Mouse (Mus musculus) CH12.LX (cell line): Measurements from ENCODE around the gene Slc48a1. TPM values are rescaled to one million over a fixed set of nuclear protein-coding genes. Genes with fewer than 3 reads are reported as not detected.

Source experiments
- DNase-seq: peaks from one replicate; pipeline ENCODE4 v3.0.0-alpha.2; 2013; ENCODE audit errors: extremely low read depth
- H3K27ac ChIP-seq: 2 replicates; pipeline ENCODE4 v1.5.1; 2012; ENCODE audit warnings: low read depth, mild to moderate bottlenecking, control low read depth, moderate library complexity; ENCODE audit not compliant: insufficient read depth
- H3K27me3 ChIP-seq: replicated peaks from 2 replicates; pipeline ENCODE3; 2012; ENCODE audit warnings: inconsistent platforms
- H3K36me3 ChIP-seq, 2 experiments: replicated peaks in 1 of 2; 2 replicates each; pipeline versions ENCODE3 to v1.6.1; 2012; ENCODE audit warnings: inconsistent platforms in 1 of 2, low read length in 1 of 2, mild to moderate bottlenecking in 1 of 2, mixed read lengths in 1 of 2, moderate library complexity in 1 of 2; ENCODE audit not compliant: control insufficient read depth in 1 of 2, insufficient read depth in 1 of 2
- H3K4me1 ChIP-seq, 2 experiments: 2 replicates each; pipeline ENCODE4 v1.6.1; 2012; ENCODE audit warnings: inconsistent platforms in 1 of 2, moderate library complexity in 1 of 2; ENCODE audit not compliant: insufficient read depth in 2 of 2, control insufficient read depth in 1 of 2
- H3K4me2 ChIP-seq: 2 replicates; pipeline ENCODE4 v1.6.1; 2012; ENCODE audit warnings: low read depth, mild to moderate bottlenecking, control low read depth; ENCODE audit not compliant: poor library complexity, insufficient read depth, severe bottlenecking
- H3K4me3 ChIP-seq, 3 experiments: fragments of 150-350 bp in 1 of 3; sonication (generic) in 1 of 3; replicated peaks in 1 of 3; 2 replicates each; pipeline versions ENCODE3 to v1.5.1; 2011 to 2012; ENCODE audit warnings: low read depth in 2 of 3, low read length in 2 of 3, mild to moderate bottlenecking in 2 of 3, moderate library complexity in 2 of 3, control low read depth in 1 of 3, improper control_type of control experiment in 1 of 3, inconsistent platforms in 1 of 3, mixed read lengths in 1 of 3; ENCODE audit not compliant: poor library complexity in 1 of 3
- H3K79me2 ChIP-seq: replicated peaks from 2 replicates; pipeline ENCODE4 v1.6.1; 2012; ENCODE audit warnings: mild to moderate bottlenecking, moderate library complexity; ENCODE audit not compliant: control insufficient read depth, poor library complexity, insufficient read depth, severe bottlenecking; ENCODE audit errors: extremely low read depth
- H3K9ac ChIP-seq: 2 replicates; pipeline ENCODE4 v1.6.1; 2012; ENCODE audit warnings: low read depth, mild to moderate bottlenecking, control low read depth, moderate library complexity; ENCODE audit not compliant: insufficient read depth
- H3K9me3 ChIP-seq: replicated peaks from 2 replicates; pipeline ENCODE3; 2012; ENCODE audit warnings: low read length, inconsistent platforms, mixed read lengths
- BHLHE40 ChIP-seq: IDR thresholded peaks from 2 replicates; pipeline ENCODE4 v1.6.1; 2011; ENCODE audit warnings: mild to moderate bottlenecking, low read depth, low read length, improper control_type of control experiment
- CHD1 ChIP-seq: IDR thresholded peaks from 2 replicates; pipeline ENCODE4 v1.6.1; 2012; ENCODE audit warnings: low read depth, low read length, improper control_type of control experiment, inconsistent platforms
- CHD2 ChIP-seq: IDR thresholded peaks from 2 replicates; pipeline ENCODE4 v1.6.1; 2011; ENCODE audit warnings: low read length, improper control_type of control experiment
- ETS1 ChIP-seq: conservative IDR thresholded peaks from 2 replicates; pipeline ENCODE4 v1.6.1; 2012; ENCODE audit warnings: low read depth, mild to moderate bottlenecking, inconsistent platforms, low read length, improper control_type of control experiment, moderate library complexity
- JUND ChIP-seq: conservative IDR thresholded peaks from 2 replicates; pipeline ENCODE4 v1.6.1; 2011; ENCODE audit warnings: low read depth, low read length, improper control_type of control experiment
- MAFK ChIP-seq: IDR thresholded peaks from 2 replicates; pipeline ENCODE4 v1.6.1; 2011; ENCODE audit warnings: low read length, improper control_type of control experiment; ENCODE audit not compliant: insufficient replicate concordance
- MAX ChIP-seq: IDR thresholded peaks from 2 replicates; pipeline ENCODE4 v1.6.1; 2011; ENCODE audit warnings: low read length, improper control_type of control experiment
- MAZ ChIP-seq: IDR thresholded peaks from 2 replicates; pipeline ENCODE4 v1.6.1; 2012; ENCODE audit warnings: low read depth, mild to moderate bottlenecking, inconsistent platforms, low read length, improper control_type of control experiment, moderate library complexity
- MEF2A ChIP-seq: IDR thresholded peaks from 2 replicates; pipeline ENCODE4 v1.6.1; 2014; ENCODE audit warnings: low read depth, mild to moderate bottlenecking, inconsistent platforms, low read length, improper control_type of control experiment, borderline replicate concordance
- NELFE ChIP-seq: IDR thresholded peaks from 2 replicates; pipeline ENCODE4 v1.6.1; 2011; ENCODE audit warnings: low read depth, low read length, improper control_type of control experiment
- NRF1 ChIP-seq: IDR thresholded peaks from 2 replicates; pipeline ENCODE4 v1.6.1; 2014; ENCODE audit warnings: low read depth, mild to moderate bottlenecking, inconsistent platforms, low read length, improper control_type of control experiment, moderate library complexity
- POLR2A ChIP-seq: IDR thresholded peaks from 2 replicates; pipeline ENCODE4 v1.6.1; 2011; ENCODE audit warnings: low read depth, mild to moderate bottlenecking, improper control_type of control experiment, low read length
- POLR2AphosphoS2 ChIP-seq: IDR thresholded peaks from 2 replicates; pipeline ENCODE4 v1.6.1; 2011; ENCODE audit warnings: low read depth, low read length, improper control_type of control experiment
- SIN3A ChIP-seq: IDR thresholded peaks from 2 replicates; pipeline ENCODE4 v1.6.1; 2012; ENCODE audit warnings: low read length, improper control_type of control experiment, inconsistent platforms
- SMC3 ChIP-seq: IDR thresholded peaks from 2 replicates; pipeline ENCODE4 v1.6.1; 2011; ENCODE audit warnings: low read depth, low read length, improper control_type of control experiment
- TBP ChIP-seq: conservative IDR thresholded peaks from 2 replicates; pipeline ENCODE4 v1.6.1; 2011; ENCODE audit warnings: low read depth, low read length, improper control_type of control experiment
- UBTF ChIP-seq: IDR thresholded peaks from 2 replicates; pipeline ENCODE4 v1.6.1; 2012; ENCODE audit warnings: low read depth, mild to moderate bottlenecking, inconsistent platforms, low read length, improper control_type of control experiment, moderate library complexity
- USF1 ChIP-seq: IDR thresholded peaks from 2 replicates; pipeline ENCODE4 v1.6.1; 2014; ENCODE audit warnings: low read depth, mild to moderate bottlenecking, inconsistent platforms, low read length, improper control_type of control experiment
- ZC3H11A ChIP-seq: IDR thresholded peaks from 2 replicates; pipeline ENCODE4 v1.6.1; 2012; ENCODE audit warnings: low read depth, mild to moderate bottlenecking, inconsistent platforms, low read length, improper control_type of control experiment
- ZKSCAN1 ChIP-seq: IDR thresholded peaks from 2 replicates; pipeline ENCODE4 v1.6.1; 2012; ENCODE audit warnings: low read depth, inconsistent platforms, low read length, improper control_type of control experiment, borderline replicate concordance
- dilution Hi-C: fragments of 300-500 bp; cut with MboI; formaldehyde crosslinking; loops from 2 replicates; pipeline ENCODE4 v1.14.3; 2020; ENCODE audit warnings: low sequenced_read_pairs; ENCODE audit not compliant: extremely low pct_unique_long_range_greater_than_20kb, extremely low pct_ligation_motif_present
- in situ Hi-C: fragments of 300-500 bp; cut with MboI; formaldehyde crosslinking; loops from 3 replicates; pipeline ENCODE4 v1.14.3; 2019; ENCODE audit warnings: low sequenced_read_pairs, low pct_ligation_motif_present, low pct_unique_long_range_greater_than_20kb, mixed read lengths
- polyA plus RNA-seq: library from polyadenylated mRNA; unstranded; fragments of >175 nt; gene quantifications from 2 replicates; pipeline ENCODE4 v1.2.1, GENCODE M21; 2012; ENCODE audit warnings: low read depth; ENCODE audit not compliant: insufficient read length
- total RNA-seq, 2 experiments: library from RNA; depleted of rRNA; stranded (reverse); fragments of 300-350 nt in 1 of 2; fragments of >200 nt in 1 of 2; gene quantifications; 2 replicates each; pipeline ENCODE4 v1.2.3; 2012 to 2014

The Slc48a1 gene
- total and polyA plus RNA-seq, 3 experiments = 23.2 to 56.0 (median 39.4) TPM

DNA sequence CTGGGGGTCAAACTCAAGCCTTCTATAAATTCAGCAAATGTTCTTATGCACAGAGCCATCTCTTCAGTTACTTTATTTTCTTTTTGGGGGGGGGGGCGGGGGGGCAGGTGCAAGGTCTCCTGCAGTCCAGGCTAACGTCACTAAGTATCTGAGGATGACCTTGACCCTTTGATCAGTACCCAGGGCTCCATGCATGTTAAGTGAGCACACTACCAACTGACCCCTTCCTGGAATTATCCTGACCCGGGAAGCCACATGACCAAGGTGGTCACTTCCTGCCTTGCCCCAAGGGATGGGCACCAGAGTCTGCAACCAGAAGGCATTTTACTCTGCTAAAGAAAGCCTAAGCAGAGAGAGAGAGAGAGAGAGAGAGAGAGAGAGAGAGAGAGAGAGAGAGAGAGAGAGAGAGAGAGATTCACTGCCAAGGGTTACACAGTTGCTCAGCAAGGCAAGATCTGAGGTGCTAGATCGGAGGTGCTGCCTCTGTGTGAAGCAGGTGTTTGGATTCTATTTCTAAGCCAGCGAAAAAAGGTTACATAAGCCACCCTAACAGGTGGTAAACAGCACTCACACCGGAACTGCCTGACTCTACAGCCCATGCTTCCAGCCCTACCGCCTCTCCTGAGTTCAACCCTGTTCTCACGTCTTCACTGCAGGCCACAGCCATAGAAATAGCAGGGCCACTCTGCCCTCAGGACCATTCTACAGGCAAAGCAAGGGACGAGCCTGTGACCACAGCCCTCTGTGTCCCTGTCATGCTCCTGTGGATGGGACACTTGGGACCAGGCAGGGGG, 14.9 kb upstream of the Slc48a1 start:
- H3K27me3 ChIP-seq = peaks cover 3% of the 10 kb centered on the region
- no peak for DNase-seq
- TF ChIP-seq ZC3H11A (no peak), UBTF (no peak), BHLHE40 (no peak), SIN3A (no peak), USF1 (no peak), CHD1 (no peak), MEF2A (no peak), POLR2A (no peak)
- TF ChIP-seq, all 38 proteins: peak for 0
- H3K4me3 ChIP-seq = no peak overlapping the region
- peaks cover 7 to 15% of the 10 kb centered on the region in 2 experiments for H3K36me3 ChIP-seq
- peaks cover 27 to 67% of the 10 kb centered on the region in 2 experiments for H3K4me1 ChIP-seq
- H3K9me3 ChIP-seq = no peaks in the 10 kb centered on the region
- dilution Hi-C loops = no loop called here
- no peaks in the 10 kb centered on the region for H3K79me2 ChIP-seq
- no peak overlapping the region for H3K27ac ChIP-seq
- H3K4me2 ChIP-seq = no peak overlapping the region
- in situ Hi-C loops = no loop called here
- no peak overlapping the region for H3K9ac ChIP-seq

DNA sequence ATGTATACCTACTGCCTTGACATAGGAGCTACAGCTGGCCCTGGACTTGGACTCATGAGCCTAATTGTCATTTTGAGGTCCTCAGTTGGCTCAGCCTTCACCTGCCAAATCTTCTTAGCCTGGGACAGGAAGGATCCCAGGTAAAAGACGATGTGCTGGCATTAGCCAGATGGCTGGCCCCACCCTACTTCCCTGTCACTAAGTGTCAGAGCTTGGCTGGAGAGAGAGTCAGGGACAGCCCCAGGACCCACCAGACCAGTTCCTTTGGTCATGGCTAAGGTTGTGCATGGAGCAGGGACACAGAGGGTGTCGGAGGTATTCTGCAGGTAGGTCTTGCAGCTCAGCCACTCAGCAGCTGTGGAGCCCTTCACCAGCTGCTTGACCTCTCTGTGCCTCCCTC, 13.8 kb upstream of the Slc48a1 start:
- dilution Hi-C loops = no loop called here
- no peak for DNase-seq
- peaks cover 30 to 73% of the 10 kb centered on the region in 2 experiments for H3K4me1 ChIP-seq
- no peak overlapping the region for H3K4me3 ChIP-seq
- H3K27ac ChIP-seq = no peak overlapping the region
- no peak for TF ChIP-seq NRF1
- no peak for TF ChIP-seq MAFK
- no peak for TF ChIP-seq ZC3H11A
- TF ChIP-seq UBTF = no peak
- TF ChIP-seq ETS1 = no peak
- no peak for TF ChIP-seq SMC3
- no peak for TF ChIP-seq CHD2
- no peak for TF ChIP-seq NELFE
- no peak for TF ChIP-seq TBP
- TF ChIP-seq ZKSCAN1 = no peak
- TF ChIP-seq MAX = no peak
- TF ChIP-seq MAZ = no peak
- TF ChIP-seq POLR2AphosphoS2 = no peak
- TF ChIP-seq JUND = no peak
- TF ChIP-seq, all 38 proteins: peak for 0
- no peaks in the 10 kb centered on the region for H3K79me2 ChIP-seq
- H3K9me3 ChIP-seq = no peaks in the 10 kb centered on the region
- in situ Hi-C loops = no loop called here
- H3K4me2 ChIP-seq = no peak overlapping the region
- no peak overlapping the region for H3K9ac ChIP-seq
- H3K27me3 ChIP-seq = peaks cover 6% of the 10 kb centered on the region
- peaks cover 0 to 9% of the 10 kb centered on the region in 2 experiments for H3K36me3 ChIP-seq
